Mouse (Mus musculus): Measurements from ENCODE around the gene Rab5b.

GRCm38 (mm10) chr10:128695411-128695991 is 563 bp downstream of the Rab5b start:
- TF ChIP-seq CTCF (IDR thresholded peaks at IDR 0.05; ENCODE audit: low read depth) = no peak
- no peak for TF ChIP-seq EP300 (IDR thresholded peaks at IDR 0.05; ENCODE audit: low read depth)
